Mouse (Mus musculus) liver, embryonic 14.5 days (tissue): ENCODE data around the gene Havcr2. TPM values are rescaled to one million over a fixed set of nuclear protein-coding genes. Genes with fewer than 3 reads are reported as not detected.
"Not testable (repeated sequence)": the region's sequence is repeated elsewhere in the genome, so short reads cannot be mapped to it uniquely, and the experiment has no call there.

ENCODE experiments used
- ATAC-seq: fragments of 200-750 bp; cut with Nextera tagmentation; 2 replicates; pipeline ENCODE4 v1.8.0; 2017; ENCODE audit warnings: moderate number of reproducible peaks, mild to moderate bottlenecking, moderate library complexity; ENCODE audit not compliant: insufficient read depth
- DNase-seq, 3 experiments: peaks; one replicate each; pipeline ENCODE4 v3.0.0-alpha.2; 2012 to 2013; ENCODE audit warnings: low read depth in 3 of 3, low spot score in 3 of 3
- H3K27ac ChIP-seq: fragments of 300-500 bp; sonication (generic); 2 replicates; pipeline ENCODE4 v1.5.1; 2014; ENCODE audit warnings: moderate library complexity, mild to moderate bottlenecking, control low read depth, inconsistent platforms
- H3K27me3 ChIP-seq: fragments of 300-500 bp; sonication (generic); 2 replicates; pipeline ENCODE4 v1.6.1; 2014; ENCODE audit warnings: mild to moderate bottlenecking, low read length, moderate library complexity; ENCODE audit not compliant: control insufficient read depth, insufficient read depth
- H3K36me3 ChIP-seq: fragments of 300-500 bp; sonication (generic); replicated peaks from 2 replicates; pipeline ENCODE4 v1.6.1; 2014; ENCODE audit warnings: low read depth; ENCODE audit not compliant: control insufficient read depth, insufficient read depth
- H3K4me1 ChIP-seq, 2 experiments: fragments of 200-500 bp in 1 of 2; fragments of 300-500 bp in 1 of 2; sonication (generic) in 1 of 2; replicated peaks; 2 replicates each; pipeline ENCODE4 v1.6.1; 2012 to 2014; ENCODE audit warnings: antibody characterized with exemption in 1 of 2, inconsistent platforms in 1 of 2, low read length in 1 of 2; ENCODE audit not compliant: control insufficient read depth in 2 of 2, insufficient read depth in 2 of 2
- H3K4me2 ChIP-seq: fragments of 300-500 bp; sonication (generic); 2 replicates; pipeline ENCODE4 v1.6.1; 2014; ENCODE audit warnings: low read depth, mild to moderate bottlenecking, control low read depth, moderate library complexity
- H3K4me3 ChIP-seq, 2 experiments: fragments of 200-500 bp in 1 of 2; fragments of 300-500 bp in 1 of 2; sonication (generic) in 1 of 2; 2 replicates each; pipeline ENCODE4 v1.5.1; 2012 to 2014; ENCODE audit warnings: low read depth in 2 of 2, low read length in 2 of 2, mild to moderate bottlenecking in 2 of 2, control low read depth in 1 of 2, inconsistent platforms in 1 of 2, moderate library complexity in 1 of 2; ENCODE audit not compliant: insufficient read depth in 1 of 2
- H3K9ac ChIP-seq: fragments of 300-500 bp; sonication (generic); replicated peaks from 2 replicates; pipeline ENCODE4 v1.6.1; 2014; ENCODE audit warnings: mild to moderate bottlenecking, control low read depth, moderate library complexity
- H3K9me3 ChIP-seq: fragments of 300-500 bp; sonication (generic); 2 replicates; pipeline ENCODE4 v1.6.1; 2016; ENCODE audit warnings: low read length, mixed read lengths; ENCODE audit not compliant: control insufficient read depth
- CTCF ChIP-seq: IDR thresholded peaks from 2 replicates; pipeline ENCODE4 v1.5.1; 2016; ENCODE audit warnings: antibody characterized with exemption, low read depth, control low read depth
- EP300 ChIP-seq: IDR thresholded peaks from 2 replicates; pipeline ENCODE4 v1.6.1; 2016; ENCODE audit warnings: antibody characterized with exemption, low read depth
- WGBS: fragments of 180-500 bp; shearing (Covaris S2); extraction: QIAGEN DNeasy Blood & Tissue Kit; methylation state at CpG from one replicate; pipeline ENCODE4 v1.1.7; 2014; ENCODE audit not compliant: insufficient replicate concordance; 5-methylcytosine and 5-hydroxymethylcytosine counted together
- polyA plus RNA-seq, 2 experiments: library from polyadenylated mRNA; depleted of rRNA in 1 of 2; stranded (reverse) in 1 of 2; unstranded in 1 of 2; fragments of >200 nt; fragmentation: Nextera tagmentation in 1 of 2; extraction: Ambion mirVana in 1 of 2; gene quantifications; 2 replicates each; pipeline versions ENCODE4 v1.2.1 to v1.2.3; 2012 to 2014

The Havcr2 gene
- polyA plus RNA-seq, 2 experiments, result 0.23 to 0.33 TPM

- TF ChIP-seq EP300, result no peak
- TF ChIP-seq CTCF, result no peak
- 16% methylated on average over 7 of the region's 7 CpGs for WGBS
- DNase-seq (no peak), ATAC-seq (no peak)
- Histone ChIP-seq H3K27me3 (no peaks in the 10 kb centered on the region), H3K9ac (no peak overlapping the region), H3K4me3 (no peak overlapping the region), H3K4me2 (no peak overlapping the region), H3K27ac (no peak overlapping the region), H3K4me1 (no peaks in the 10 kb centered on the region), H3K9me3 (no peaks in the 10 kb centered on the region), H3K36me3 (no peaks in the 10 kb centered on the region)
Observed at GRCm38 (mm10) chr11:46480517-46480916, 25.8 kb downstream of the Havcr2 start.

- Histone ChIP-seq H3K27ac (no peak overlapping the region), H3K9ac (no peak overlapping the region), H3K4me2 (no peak overlapping the region), H3K36me3 (no peaks in the 10 kb centered on the region), H3K4me3 (no peak overlapping the region), H3K9me3 (no peaks in the 10 kb centered on the region), H3K4me1 (no peaks in the 10 kb centered on the region), H3K27me3 (no peaks in the 10 kb centered on the region)
- no peak for TF ChIP-seq EP300
- peak; percentile 35; the same call in 1 of the 2 replicates for TF ChIP-seq CTCF
- DNase-seq, result no peak
- no peak for ATAC-seq
- WGBS, result 7% methylated on average over 1 of the region's 1 CpGs
Observed at GRCm38 (mm10) chr11:46488231-46488630, 33.5 kb downstream of the Havcr2 start.

- 54% methylated on average over 2 of the region's 2 CpGs for WGBS
- no peak for ATAC-seq
- Histone ChIP-seq H3K4me3 (no peak overlapping the region), H3K9me3 (no peaks in the 10 kb centered on the region), H3K9ac (no peak overlapping the region), H3K4me1 (no peaks in the 10 kb centered on the region), H3K4me2 (no peak overlapping the region), H3K27ac (no peak overlapping the region), H3K27me3 (no peaks in the 10 kb centered on the region), H3K36me3 (no peaks in the 10 kb centered on the region)
- DNase-seq, result no peak
- TF ChIP-seq CTCF (no peak), EP300 (no peak)
Observed at GRCm38 (mm10) chr11:46488650-46489049, 33.9 kb downstream of the Havcr2 start.

GRCm38 (mm10) chr11:46507146-46507545, 52.4 kb downstream of the Havcr2 start:
- Histone ChIP-seq H3K4me3 (no peak overlapping the region), H3K27ac (no peak overlapping the region), H3K9me3 (no peaks in the 10 kb centered on the region), H3K36me3 (no peaks in the 10 kb centered on the region), H3K4me1 (no peaks in the 10 kb centered on the region), H3K9ac (no peak overlapping the region), H3K4me2 (no peak overlapping the region), H3K27me3 (no peaks in the 10 kb centered on the region)
- no peak for ATAC-seq
- WGBS, result 45% methylated on average over 3 of the region's 3 CpGs
- no peak for DNase-seq
- no peak for TF ChIP-seq EP300
- TF ChIP-seq CTCF, result no peak

- Histone ChIP-seq H3K9ac (no peak overlapping the region), H3K4me2 (no peak overlapping the region), H3K4me1 (no peaks in the 10 kb centered on the region), H3K36me3 (no peaks in the 10 kb centered on the region), H3K9me3 (no peaks in the 10 kb centered on the region), H3K27me3 (no peaks in the 10 kb centered on the region), H3K27ac (no peak overlapping the region), H3K4me3 (no peak overlapping the region)
- DNase-seq, result no peak
- WGBS, result 84% methylated on average over 5 of the region's 5 CpGs
- ATAC-seq, result no peak
- TF ChIP-seq CTCF, result no peak
- TF ChIP-seq EP300, result no peak
Observed at GRCm38 (mm10) chr11:46509900-46510299, 55.2 kb downstream of the Havcr2 start.

- 58% methylated on average over 5 of the region's 5 CpGs for WGBS
- ATAC-seq, H3K36me3 ChIP-seq, H3K4me3 ChIP-seq, H3K4me1 ChIP-seq, H3K4me2 ChIP-seq, DNase-seq, H3K9ac ChIP-seq, H3K27me3 ChIP-seq, H3K9me3 ChIP-seq, H3K27ac ChIP-seq: not testable (repeated sequence)
Observed at GRCm38 (mm10) chr11:46521341-46521740, 66.6 kb downstream of the Havcr2 start.
